Mouse (Mus musculus): ENCODE results near the gene Bscl2. TPM values are rescaled to one million over a fixed set of nuclear protein-coding genes. Genes with fewer than 3 reads are reported as not detected.

Bscl2 gene
- total RNA-seq (2022) = 100 to 1,000 TPM; 100 to 111 (median 105) TPM

DNA sequence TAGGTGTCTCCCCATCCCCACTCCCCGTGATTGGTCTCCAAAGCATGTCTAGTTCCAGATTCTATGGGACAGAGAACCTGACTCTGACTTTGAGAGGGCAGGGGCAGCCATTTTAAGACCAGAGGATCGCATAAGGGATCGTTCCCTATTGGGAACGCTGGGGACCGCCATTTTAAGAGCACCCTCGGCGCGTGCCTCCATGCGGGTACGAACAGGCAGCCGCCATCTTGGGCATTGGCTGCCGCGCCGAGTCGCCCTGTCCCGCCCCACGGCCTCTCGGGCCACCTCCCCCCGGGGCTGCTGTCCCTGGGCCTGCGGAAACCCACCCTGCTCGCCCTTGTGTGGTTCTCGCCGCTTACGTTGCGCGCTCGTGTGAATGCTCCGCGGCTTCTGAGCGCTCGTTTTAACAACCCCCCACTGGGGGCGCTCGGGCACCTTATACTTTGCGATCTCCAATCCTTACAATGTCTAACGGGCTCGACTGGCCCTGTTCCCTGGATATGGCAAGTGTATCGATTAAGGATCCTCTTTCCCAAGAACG is at the start of gene Bscl2:
Bscl2 (plus strand) TSS at position 217 of the 541 bp plus-strand sequence.
- DNase-seq (ENCODE audit: low spot score in 2 of 2) = peak; percentile 77 to 88

DNA sequence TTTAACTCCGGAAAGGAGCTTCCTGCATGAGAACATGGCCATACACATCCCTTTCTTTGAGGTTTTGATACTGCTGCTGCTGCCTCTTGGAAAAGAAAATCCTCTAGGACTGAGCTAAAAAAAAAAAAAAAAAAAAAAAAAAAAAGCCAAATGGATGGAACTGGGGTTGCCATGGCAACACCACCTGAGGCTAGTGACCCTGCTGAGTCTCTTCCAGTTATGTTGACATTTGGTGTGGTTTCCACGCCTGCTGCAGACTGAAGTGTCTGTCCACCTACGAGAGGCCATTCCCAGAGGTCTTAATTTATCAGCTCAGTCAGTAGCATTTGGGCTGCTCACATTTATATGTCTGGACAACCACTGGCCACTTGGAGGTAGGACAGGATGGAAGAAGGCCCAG is 48.7 kb upstream of the Bscl2 start:
- no peak for DNase-seq (ENCODE audit: low spot score in 2 of 2)

DNA sequence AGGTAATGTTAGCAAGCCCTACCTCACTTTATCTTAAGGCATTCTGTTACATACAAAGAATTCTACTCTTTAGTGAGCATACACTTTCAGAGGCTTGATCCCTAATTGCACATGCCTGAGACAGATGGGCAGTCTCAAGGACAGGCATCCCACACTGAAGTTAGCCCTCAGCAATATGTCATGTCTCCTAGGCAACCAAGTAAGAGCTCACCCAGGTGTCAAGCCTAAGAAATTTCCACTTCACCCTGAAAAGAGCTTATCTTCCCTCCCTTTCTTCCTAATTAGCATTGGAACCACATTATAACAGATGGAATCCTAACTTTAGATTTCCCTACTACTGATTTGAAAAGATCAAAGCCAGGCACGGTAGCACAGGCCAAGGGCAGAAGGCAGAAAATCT is 48.1 kb upstream of the Bscl2 start:
- DNase-seq (ENCODE audit: low spot score in 2 of 2) = no peak

DNA sequence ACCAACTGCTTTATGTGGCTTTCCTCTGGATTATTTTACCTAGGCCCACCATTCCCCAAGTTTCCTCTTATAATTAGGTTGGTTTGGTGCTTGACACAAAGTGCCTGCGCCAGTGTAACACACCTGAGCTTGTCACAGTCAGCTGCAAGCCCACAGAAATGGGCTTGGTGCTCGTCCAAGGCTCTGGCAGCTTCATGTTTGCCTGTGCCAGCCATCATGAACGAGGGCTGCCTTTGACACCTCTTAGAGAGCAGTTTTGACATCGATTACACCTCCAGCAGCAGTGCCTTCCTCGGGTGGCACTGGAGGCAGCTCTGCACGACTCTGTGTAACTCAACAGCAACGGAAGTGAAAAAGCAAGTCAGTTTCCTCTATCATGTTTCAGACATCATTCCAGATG is 47.1 kb upstream of the Bscl2 start:
- DNase-seq (ENCODE audit: low spot score in 2 of 2) = no peak

DNA sequence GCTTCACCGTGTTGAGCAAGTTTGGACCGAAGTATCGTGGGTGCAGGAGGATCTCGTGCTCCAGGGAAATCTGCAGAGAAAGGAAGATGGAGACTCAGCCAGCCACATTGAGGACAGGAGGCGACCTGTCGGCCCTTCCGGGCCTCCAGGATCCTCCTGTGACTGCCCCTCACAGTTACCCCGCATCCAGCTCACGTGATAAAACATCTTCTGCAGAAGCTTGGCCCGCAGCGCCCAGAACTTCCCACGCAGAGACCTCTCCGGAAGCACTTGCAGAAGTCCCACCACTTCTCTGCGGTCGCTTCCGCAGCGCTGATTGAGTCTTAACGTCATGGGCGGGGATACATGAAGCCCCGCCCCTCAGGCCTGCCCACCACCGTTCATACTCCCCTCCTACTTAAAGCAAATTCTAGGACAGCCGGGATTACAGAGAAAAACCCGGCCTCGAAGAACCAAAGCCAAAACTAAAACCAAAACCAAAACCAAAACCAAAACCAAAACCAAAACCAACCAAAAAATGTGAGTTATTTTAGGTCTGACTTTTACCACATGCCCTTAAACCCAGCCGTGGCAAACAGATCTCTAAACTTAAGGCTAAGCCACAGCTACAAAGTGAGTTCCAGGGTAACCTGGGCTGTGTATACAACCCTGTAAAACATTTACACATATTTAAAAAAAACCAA is 38.9 kb upstream of the Bscl2 start, which contains the start of gene Polr2g:
Polr2g (minus strand) TSS at position 314 of the 683 bp plus-strand sequence.
- DNase-seq (ENCODE audit: low spot score in 2 of 2) = peak; percentile 68 to 94

DNA sequence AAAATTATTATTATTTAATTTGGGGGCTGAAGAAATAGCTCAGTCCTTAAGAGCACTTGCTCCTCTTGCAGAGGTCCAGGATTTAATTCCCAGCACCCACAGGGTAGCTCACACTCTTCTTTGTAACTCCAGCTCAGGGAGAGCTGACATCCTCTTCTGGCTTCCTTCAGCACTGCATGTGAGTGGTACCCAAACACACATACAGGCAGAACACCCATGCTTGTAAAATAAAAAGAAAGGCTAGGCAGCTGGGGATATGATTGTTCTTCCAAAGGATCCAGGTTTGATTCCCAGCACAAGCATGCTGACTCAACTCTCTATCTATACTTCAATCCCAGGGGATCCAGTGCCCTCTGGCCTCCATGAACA is 38.3 kb upstream of the Bscl2 start:
- no peak for DNase-seq (ENCODE audit: low spot score in 2 of 2)

DNA sequence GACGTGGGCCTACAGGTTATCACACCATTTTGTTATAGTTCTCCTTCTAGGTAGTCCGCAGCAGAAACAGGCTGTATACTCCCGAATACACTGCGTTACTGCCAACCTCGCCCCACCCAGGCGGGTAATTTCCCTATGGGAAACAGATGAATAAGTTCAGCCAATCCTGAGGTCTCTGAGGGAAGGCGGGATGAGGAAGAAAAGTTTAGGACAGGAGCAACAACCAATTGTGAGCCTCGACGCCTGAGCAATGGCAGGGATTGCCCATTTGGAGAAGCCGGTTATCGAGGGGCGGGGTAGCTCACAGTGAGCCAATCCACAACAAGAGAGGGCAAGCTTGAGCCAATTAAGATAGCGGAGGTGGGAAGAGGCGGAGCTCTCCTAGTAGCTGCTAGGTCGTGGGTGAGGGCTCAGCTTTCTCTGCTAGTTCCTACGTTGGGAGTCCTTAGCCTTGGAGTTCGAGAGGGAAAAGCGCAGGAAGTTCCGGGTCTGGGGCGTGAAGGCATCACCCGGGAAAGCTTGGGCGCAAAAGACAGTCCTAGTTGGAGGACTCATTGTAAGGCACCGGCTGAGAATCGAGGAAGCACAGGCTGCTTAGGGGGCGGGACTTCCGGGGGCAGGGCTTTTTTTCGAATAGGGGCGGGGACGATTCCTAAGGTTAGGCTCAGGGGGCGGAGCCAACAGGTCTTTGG is 35.0 kb upstream of the Bscl2 start, which contains the start of gene Zbtb3:
Zbtb3 (plus strand) TSS at position 426 of the 692 bp plus-strand sequence.
- peak; percentile 86 to 98 for DNase-seq (ENCODE audit: low spot score in 2 of 2)

DNA sequence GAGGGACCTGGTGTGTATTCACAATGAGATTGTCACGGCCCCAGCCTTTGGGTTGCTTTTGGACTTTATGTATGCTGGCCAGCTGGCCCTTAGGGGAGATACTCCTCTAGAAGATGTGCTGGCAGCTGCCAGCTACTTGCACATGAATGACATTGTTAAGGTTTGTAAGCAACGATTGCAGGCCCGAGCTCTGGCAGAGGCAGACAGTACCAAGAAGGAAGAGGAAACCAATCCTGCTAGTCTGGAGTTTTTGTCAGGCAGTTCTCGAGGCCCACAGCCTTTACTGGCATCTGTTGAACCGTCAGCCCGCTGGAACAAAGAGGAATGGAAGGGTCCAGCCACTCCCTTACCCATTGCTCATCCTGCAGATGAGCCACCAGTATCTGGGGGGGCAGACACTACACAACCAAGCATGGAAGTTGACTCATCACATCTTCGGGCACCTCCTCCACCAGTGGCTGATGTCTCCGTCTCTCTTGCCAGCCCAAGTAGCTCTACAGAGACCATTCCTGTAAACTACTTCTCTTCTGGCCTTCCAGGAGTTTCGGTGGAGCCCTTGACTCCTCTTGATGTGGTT is 34.0 kb upstream of the Bscl2 start:
- no peak for DNase-seq (ENCODE audit: low spot score in 2 of 2)

DNA sequence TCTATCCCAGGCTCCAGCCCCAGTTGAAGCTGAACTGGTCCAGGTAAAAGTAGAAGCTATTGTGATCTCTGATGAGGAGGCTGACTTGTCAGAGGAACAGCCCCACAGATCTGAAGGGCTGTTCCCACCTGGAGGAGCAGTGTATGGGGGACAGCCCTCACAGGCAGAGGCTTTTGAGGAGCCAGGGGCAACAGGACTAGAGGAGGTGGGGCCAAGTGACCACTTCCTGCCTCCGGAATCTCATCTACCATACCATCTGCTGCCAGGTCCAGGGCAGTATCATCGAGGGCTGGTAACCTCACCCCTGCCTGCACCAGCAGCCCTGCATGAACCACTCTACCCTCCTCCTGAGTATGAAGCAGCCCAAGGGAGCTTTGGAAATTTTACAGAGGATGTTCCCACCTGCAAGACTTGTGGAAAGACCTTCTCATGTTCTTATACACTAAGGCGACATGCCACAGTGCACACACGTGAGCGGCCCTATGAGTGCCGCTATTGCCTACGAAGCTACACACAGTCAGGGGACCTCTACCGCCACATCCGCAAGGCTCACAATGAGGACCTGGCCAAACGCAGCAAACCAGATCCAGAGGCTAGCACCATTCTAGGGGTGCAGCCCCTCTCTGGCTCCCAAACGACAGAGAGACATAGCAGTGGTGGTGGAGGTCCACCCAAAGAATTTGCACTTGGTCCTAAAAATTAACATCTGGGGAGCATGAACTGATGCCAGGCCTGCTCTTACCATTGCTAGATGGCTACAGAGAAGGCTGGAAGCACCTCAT is 33.2 kb upstream of the Bscl2 start:
- no peak for DNase-seq (ENCODE audit: low spot score in 2 of 2)

DNA sequence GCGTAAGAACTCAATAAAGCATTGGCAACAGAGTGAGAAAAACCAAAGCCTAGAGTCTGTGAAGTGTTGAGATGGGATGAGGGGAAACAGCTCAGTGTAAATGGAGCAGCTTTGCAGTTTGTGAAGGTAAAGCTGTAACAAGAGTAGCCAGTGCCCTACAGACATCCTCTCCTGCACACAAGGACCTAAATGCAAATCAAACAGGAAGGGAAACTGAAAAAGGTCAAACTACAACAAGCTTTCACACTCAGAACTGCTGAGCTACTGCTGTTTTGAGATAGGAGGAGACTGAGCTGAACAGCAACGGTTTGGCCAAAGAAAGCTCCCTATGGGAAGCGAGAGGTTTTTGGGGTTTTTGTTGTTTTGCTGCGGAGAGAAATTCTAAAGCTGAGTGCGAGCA is 30.5 kb upstream of the Bscl2 start:
- no peak for DNase-seq (ENCODE audit: low spot score in 2 of 2)

DNA sequence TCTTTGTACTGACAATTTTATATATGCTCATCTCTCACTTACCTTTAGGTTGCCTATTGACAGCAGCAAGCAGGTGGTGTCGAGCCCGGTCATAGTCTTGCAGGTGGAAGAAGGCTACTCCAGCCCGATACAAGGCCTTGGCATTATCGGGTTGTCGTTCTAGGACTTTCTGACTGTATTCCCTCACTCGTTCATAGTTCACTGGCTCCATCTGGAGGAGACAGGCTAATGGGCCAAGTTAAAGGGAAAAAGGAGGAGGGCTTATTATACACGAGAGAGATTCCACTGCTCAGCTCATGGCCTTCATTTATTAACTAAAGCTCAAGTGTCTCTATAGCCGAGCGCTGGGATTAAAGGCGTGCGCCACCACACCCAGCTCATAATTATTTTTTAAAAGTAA is 21.5 kb upstream of the Bscl2 start:
- no peak for DNase-seq (ENCODE audit: low spot score in 2 of 2)

DNA sequence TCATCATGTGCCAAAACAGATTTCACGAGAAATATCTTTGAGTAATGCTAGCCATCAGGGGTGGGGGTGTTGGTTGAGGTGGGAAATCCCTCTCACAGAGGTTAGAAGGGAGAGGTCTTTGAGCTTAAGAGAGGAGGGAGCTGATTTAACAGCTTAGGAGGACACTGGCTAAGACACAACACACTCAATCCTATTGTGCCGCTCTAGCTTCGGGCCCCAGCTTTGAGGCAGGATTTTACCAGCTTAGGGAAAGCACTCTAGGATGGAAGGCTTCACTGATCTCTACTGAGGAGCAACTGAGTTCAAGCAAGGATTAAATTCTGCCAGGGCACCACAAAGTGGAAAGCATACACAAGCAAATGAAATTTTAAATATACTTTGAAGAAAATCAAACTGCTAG is 20.3 kb upstream of the Bscl2 start:
- DNase-seq (ENCODE audit: low spot score in 2 of 2) = no peak

DNA sequence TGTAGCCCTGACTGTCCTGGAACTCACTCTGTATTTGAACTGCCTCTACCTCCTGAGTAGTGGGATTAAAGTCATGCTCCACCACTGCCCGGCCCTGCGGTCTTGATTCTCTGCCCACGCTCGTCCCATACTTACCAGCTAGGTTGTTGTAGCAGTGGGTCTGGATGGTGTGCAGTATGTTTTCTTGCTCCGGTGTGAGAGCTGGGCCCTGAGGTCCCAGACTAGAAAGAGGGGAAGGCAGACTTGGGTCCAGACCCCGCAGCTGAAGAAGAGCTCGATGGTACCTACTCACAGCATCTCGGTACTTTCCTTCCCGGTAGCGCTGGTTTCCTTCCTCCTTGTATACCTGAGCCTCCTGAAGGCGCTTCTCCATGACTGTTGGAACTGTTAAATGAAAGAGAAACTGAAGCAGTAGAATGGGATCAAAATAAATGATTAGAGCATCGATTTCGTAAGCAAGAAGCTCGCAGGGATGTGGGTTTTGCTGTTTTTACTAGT is 18.9 kb upstream of the Bscl2 start:
- DNase-seq (ENCODE audit: low spot score in 2 of 2) = no peak

DNA sequence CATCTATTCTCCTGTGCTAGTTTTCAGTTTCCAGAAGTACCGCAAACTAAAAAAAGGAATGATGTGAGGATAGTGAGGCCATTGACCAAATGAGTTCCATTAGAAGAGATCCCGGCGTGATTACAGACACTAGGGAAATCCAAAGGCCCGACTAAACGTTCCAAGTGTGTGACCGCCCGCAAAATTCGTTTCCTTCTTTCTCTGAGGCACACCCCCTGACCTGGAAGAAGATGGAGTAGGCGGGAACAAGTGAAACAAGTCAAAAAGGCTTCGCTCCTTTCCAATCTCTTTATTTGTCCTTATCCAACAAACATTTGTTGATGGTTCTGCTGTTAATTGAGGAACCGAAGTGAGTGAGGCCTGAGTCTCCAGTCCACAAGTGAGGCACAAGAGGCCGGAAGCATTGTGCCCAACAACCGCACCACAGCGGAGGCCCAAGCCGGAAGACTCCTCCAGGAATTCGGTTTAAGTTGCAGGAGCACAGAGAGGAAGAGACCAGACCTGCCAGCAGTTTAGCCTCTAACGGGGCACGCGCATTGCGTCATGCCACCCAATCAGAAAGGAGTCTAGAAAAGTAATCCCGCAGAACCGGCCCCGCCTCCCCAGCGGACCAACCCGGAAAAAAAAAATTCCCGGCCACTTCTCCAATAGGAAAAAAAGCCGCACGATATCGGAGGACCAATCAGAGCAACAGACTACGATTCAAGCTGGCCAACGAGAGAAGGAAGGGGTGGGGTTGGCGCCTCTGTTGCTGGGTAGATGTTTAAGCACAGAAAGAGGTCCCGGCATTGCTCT is 18.3 kb upstream of the Bscl2 start, which contains the start of gene Ttc9c:
Ttc9c (minus strand) TSS at position 533 of the 795 bp plus-strand sequence.
- peak; percentile 94 to 99 for DNase-seq (ENCODE audit: low spot score in 2 of 2)

DNA sequence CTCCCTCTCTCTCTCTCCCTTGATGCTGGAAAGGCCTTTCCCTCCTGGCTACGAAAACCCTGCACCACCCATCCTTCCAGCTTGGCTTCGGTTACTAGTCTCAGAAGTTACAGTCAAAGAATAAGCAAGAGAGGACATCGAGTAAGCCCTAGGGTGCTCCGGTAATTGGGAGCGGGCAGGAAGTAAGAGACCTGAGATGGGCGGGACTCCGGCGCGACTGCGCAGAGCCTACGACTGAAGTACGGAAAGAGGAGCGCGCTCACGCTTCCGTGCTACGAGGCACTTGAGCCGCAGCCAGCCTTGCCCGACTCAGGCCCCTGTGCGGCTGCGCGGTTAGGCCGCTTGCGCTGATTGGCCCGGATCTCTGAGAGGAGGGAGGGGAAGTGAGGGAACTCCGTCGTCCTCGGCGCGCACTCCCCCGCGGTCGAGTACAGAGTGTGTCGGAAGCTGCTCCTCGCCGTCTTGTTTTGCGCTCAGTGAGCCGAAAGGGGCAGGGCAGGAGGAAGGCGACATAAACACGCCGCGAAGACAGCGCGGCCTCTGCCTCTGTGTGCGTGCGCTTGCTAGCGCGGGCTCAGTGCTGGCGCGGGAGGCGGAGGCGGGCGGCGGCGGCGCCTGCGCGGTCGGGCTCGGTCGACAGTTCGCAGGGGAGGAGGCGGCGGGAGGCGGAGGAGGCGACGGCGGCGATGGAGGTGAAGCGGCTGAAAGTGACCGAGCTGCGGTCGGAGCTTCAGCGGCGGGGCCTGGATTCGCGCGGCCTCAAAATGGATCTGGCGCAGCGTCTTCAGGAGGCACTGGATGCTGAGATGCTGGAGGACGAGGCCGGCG is 17.5 kb upstream of the Bscl2 start, which contains the start of gene Hnrnpul2:
Hnrnpul2 (plus strand) TSS at position 415 of the 828 bp plus-strand sequence.
- peak; percentile 96 to 99 for DNase-seq (ENCODE audit: low spot score in 2 of 2)

DNA sequence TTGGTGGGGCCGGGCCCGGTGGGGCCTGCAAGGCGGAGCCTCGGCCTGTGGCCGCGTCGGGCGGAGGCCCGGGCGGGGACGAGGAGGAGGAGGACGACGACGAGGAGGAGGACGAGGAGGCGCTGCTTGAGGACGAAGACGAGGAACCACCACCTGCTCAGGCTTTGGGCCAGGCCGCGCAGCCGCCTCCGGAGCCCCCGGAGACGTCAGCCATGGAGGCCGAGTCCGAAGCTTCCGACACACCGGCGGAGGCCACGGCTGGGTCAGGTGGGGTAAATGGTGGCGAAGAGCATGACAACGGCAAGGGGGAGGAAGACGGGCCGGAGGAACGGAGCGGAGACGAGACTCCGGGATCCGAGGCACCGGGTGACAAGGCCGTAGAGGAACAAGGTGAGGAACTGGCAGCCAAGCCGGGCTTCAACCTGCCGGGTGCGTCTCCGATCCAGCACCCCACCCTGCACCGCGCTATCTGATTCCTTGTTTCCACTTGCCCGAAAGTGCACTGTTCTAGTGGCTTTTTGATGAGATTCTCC is 16.8 kb upstream of the Bscl2 start:
- DNase-seq (ENCODE audit: low spot score in 2 of 2) = peak in 1 of 2 experiments; percentile 52

DNA sequence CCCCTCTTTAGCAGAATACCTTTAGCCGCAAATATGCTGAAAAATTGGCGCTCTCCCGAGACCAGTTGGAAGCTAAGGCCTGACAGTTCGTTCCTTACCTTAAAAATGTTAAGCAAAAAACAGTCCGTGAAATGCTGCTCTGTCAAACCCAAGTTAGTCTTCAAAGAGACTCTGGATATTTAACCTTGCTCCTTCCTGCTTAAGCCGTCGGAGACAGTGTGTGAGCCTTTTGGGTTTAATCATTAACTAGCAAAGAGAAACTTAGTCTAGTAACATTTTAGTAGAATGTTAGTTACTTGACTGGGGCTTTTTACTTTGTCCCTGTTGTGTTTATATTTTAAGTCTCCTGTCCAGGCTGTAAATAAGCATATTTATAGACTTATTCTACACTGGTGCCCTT is 16.1 kb upstream of the Bscl2 start:
- no peak for DNase-seq (ENCODE audit: low spot score in 2 of 2)

DNA sequence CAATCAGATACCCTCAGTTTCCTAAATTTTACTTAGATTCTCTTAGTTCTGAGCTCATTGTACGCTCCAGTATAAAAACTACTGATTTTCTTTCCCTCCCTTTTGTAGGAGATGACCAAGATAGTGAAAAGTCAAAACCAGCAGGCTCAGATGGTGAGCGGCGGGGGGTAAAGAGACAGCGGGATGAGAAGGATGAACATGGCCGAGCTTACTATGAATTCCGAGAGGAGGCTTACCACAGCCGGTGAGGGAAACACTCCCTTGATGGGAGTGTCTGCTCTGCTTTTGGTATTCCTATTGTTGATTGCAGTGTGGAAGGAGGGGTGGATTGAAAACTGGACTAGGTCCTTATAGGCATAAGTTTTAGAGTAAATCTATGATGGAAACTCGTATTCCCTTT is 14.6 kb upstream of the Bscl2 start:
- no peak for DNase-seq (ENCODE audit: low spot score in 2 of 2)

DNA sequence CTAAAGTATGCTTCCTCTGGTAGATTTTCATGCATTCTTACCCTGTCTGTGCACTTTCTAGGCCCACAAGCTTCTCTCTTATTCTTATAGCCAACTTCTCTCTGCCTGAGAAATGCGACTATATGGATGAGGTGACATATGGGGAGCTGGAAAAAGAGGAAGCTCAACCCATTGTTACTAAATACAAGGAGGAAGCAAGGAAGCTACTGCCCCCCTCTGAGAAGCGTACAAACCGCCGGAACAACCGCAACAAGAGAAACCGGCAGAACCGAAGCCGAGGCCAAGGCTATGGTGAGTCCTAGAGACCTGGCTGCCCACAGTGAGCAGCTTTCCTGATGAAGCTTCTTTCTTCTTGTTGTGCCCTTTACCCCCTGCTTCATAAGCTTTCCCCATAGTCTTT is 7.6 kb upstream of the Bscl2 start, which contains the start of gene AC129217.1:
AC129217.1 (plus strand) TSS at position 114 of the 400 bp plus-strand sequence.
- no peak for DNase-seq (ENCODE audit: low spot score in 2 of 2)
